Mouse (Mus musculus) ovary, adult 18-20 months (tissue): ENCODE data around the gene 1700092M07Rik.

ENCODE experiments used
- DNase-seq: peaks from one replicate; pipeline ENCODE4 v3.0.0; 2022; ENCODE audit warnings: low spot score, mixed read lengths

Gene 1700092M07Rik

DNA sequence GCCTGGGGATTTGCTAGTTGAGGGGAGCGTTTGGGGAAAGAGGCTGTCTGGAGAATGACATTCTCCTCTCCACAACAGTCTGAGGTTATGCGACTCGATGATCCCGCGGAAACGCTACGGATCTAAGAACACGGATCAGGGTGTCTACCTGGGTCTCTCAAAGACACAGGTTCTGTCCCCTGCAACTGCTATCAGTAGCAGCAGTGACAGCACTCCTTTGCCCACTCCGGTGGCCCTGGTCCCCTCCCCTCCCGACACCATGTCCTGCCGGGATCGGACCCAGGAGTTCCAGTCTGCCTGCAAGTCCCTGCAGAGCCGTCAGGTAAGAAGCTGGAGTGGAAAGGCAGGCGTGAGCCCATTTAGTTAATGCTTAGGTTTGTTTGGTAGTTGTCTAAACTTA is 1.7 kb downstream of the 1700092M07Rik start:
- DNase-seq: no peak

DNA sequence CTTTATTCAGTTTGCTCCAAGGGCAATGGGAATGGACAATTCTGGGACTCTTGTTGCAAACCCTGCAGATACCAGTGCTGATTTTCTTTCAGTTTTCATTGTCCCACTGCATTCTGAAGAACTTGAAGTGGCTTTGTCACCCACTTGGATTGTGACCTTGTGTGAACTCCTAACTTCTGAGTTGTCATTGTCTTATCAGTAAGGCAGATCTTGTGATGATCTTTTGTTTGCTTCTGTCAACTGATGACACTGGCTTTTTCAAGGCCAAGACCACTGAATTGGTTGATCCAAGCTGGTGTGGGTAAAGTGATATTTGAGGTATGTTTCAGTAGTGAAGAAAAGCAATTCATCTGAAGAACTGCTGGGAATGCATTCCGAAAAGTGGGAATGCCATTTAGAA is 4.9 kb downstream of the 1700092M07Rik start:
- DNase-seq: no peak

DNA sequence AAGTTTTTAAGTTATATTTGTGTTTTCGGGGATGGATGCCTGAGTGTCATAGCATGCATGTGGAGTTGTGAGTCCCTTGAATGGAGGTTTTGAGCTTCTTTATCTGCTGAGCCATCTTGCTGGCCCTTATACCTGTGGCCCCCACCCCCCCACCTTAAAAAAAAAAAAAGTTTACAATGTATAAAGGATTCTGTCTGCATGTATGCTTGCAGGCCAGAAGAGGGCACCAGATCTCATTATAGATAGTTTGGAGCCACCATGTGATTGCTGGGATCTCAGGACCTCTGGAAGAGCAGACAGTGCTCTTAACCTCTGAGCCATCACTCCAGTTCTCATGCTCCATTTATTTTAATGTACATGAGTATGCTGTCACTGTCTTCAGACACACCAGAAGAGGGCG is 6.8 kb downstream of the 1700092M07Rik start:
- DNase-seq: no peak

DNA sequence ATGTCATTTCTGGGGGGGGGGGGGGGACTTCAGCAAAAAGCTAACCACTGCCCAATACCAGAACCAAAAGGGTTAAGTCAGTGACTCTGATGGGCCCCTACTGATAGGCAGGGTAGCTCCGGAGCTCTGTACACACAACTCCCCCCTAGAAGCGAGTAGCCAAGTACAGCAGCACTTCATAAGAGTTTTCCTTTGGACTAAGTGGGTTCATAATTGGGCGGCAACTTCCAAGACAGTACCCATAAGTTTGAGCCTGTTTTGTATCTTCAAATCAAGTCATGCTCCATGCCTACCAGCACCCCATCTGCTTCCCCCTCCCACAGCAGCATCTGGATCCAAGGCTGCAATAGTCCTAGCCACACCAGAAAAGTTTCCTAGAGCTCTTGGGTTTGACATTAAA is 15.1 kb downstream of the 1700092M07Rik start:
- DNase-seq: no peak

DNA sequence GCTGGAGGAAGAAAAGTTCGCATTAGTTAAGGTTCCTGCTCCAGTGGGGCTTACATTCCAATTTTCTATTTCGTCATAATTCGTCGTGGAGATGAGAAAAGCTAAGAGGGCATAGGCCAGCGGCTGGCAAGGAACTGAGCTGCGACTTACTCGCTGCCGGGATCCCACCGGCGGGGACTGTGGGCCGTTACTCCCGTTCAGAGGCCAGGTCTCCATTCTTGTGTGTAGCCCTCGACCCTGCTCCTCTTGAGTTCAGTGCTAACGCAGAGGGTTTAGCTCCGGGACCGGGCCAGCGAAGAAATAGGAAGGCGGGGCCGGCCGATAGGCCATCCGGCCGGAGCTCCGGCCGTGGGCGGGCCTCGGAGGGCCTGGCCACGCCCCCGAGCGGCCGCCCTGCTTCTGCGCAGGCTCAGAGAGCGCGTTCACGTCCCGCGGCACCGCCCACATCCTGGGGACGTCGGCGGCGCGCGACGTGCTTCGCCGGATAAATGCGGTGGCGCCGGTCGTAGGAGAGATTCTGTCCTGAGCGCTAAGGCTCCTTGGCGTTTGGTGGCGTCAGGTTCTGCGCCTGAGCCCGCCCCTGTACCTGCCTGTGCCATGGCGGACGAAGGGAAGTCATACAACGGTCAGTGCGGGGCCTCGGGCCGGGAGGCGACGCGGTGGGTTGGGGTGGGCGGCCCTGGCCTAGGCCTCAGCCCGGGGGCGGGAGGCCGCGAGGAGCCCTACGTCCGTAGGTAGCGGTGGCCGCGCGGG is 16.3 kb downstream of the 1700092M07Rik start, which contains the start of gene Nxf1:
TSS of gene Nxf1 (plus strand) at position 439 of the 753 bp plus-strand sequence.
- DNase-seq: peak; percentile 87

DNA sequence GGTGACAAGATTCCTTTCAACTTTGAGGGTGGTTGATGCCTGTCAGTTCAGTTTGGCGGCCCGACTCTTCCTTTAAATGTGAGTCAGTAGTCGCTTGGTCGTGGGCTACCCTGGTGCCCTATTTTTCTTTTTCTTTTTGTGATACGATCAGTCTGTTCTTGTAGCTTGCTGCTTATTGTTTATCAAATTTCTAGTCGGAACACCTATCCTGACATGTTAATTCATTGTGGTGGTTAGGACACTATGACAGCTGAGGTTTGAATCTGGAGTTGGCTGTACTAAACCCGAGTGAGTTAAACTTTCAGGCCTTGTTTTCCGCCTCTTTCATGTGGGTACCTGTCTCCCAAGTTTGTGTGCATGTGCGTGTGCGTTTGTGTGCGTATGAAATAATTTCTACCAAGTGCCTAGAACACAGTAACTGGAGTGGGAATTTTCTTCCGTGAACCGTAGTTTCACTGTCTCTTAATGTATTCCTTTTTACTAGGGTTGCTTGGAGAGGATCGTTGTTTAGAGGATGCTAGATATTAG is 17.0 kb downstream of the 1700092M07Rik start:
- no peak for DNase-seq

DNA sequence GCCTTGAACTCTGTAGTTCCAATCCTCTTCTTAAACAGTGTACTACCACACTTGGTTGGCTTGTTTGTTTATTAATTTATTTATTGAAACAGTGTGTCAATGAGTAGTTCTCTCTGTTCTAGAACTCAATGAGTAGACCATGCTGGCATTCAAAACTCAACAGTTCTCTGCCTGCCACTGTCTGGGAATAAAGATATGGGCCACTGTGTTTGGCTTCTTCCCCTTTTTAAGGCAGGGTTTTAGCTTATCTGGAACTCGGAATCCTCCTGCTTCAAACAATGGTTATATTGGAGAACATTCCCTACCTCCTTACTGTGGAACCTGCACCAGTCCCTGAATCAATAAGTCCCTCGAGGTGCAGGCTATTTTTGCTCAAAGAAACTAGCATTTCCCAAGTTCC is 18.4 kb downstream of the 1700092M07Rik start:
- no peak for DNase-seq

DNA sequence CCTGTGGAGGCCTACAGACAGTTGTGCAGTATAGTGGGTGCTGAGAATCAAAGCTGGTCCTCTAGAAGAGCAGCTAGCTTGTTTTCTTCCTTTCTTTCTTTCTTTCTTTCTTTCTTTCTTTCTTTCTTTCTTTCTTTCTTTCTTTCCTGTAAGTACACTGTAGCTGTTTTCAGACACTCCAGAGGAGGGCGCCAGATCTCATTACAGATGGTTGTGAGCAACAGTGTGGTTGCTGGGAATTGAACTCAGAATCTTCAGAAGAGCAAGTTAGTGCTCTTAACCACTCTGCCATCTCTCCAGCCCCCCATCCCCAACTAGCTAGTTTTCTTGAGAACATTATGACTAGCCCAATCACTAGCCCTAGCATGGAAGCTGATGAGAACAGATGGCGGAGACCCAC is 20.2 kb downstream of the 1700092M07Rik start:
- DNase-seq: no peak

DNA sequence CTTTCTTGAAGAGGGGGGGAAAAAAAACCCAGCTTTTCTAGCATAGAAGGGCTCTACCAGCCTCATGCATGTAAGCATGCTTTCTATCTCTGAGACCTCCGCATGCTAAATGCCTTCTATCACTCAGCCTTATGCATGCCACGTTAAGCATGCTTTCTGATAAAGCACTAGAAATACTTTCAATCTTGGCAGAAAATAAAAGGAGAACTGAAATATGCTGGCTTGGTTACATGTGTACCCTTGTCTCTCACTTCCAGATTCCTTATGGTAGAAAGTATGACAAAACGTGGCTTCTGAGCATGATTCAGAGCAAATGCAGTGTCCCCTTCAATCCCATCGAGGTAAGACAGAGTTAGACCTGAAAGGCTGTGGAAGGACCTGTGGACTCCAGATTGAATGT is 22.8 kb downstream of the 1700092M07Rik start:
- DNase-seq: no peak

DNA sequence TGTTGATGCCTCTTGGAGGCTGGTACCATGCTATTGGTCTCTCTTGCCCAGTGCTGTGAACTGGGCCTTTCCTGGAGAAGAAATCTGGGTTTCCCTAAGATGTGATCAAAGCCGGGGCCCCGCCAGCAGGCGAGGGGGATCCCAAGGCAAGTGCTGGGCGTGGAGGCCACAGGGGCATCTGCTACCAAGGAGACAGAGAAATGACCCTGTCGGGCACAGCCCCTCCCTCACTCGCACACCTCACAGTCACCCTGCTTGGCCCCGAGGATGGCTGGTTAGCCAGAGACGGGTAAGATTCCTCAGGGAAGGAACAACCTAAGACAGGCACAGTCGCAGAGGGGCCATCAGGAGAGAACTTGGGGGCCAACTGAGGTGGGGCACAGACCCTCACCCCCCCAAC is 25.0 kb downstream of the 1700092M07Rik start:
- DNase-seq: no peak

DNA sequence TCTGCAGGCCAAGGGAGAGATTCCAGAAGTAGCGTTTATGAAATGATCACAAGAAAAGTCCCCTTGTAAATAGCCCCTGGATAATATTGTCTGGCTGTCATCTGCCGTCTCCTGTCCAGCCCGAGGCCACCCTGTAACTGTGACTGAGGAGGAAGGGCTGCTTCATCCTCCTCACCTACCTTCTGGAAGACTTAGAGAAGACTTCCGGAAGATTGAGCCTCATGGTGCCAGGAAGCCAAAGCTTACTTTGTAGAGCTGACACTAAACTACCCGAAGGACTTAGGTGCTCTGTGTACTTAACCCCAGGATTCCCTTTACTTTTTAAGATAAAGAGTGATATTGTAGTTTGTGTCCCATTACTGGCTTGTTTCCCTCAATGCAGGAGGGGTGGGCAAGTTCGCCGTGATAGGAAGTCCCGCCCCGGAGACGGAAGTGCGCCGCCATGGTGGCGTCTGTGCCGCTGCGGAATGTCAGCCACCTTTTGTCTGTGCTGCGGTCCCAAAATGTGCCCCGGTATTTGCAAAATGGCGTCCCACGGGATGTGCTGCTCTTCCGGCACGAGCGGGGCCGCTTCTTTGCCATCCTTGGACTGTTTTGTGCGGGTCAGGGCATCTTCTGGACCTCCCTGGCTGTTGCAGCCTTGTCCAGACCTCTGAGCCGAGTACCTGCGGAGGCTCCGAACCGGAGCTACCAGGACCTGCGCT is 30.2 kb downstream of the 1700092M07Rik start, which contains the start of gene Tmem223:
TSS of gene Tmem223 (plus strand) at position 430 of the 704 bp plus-strand sequence.
- DNase-seq: peak; percentile 49

DNA sequence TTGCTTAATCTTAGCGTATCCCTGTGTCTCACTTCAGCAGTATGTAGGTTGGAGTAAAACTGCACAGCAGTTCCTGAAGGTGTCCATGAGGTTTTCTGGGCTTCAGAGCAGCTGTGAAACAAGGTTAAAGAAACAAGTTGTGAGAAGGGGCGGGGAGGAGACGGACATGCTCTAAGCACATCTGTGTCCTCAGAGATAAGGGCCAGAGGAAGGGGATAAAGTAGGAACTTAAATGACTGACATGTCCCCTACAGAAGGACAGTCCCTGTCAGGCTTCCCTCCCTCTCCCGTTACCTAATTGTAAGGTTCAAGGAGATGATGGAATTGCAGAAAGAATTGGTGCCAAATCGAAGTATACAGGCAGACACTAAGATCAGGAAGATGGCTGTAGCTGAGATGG is 32.5 kb downstream of the 1700092M07Rik start:
- DNase-seq: no peak

DNA sequence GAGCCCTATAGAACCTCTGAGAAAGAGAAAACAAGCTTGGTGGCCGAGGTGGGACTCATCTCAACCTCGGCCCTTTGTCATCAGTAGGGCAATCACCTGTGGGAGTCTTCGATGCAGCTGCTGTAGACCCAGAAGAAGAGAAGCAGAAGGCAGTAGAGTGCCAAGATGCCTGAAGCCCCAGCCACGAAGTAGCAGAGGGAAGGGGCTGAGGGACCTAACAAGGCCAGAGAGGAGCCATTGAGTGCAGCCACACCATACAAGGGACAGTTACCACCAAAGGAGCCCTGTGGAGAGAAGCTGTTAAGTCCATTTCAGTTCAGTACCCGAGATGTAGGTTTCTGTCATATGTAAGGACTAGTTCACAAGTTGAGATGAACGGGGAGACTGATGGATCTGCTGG is 32.9 kb downstream of the 1700092M07Rik start:
- DNase-seq: no peak

DNA sequence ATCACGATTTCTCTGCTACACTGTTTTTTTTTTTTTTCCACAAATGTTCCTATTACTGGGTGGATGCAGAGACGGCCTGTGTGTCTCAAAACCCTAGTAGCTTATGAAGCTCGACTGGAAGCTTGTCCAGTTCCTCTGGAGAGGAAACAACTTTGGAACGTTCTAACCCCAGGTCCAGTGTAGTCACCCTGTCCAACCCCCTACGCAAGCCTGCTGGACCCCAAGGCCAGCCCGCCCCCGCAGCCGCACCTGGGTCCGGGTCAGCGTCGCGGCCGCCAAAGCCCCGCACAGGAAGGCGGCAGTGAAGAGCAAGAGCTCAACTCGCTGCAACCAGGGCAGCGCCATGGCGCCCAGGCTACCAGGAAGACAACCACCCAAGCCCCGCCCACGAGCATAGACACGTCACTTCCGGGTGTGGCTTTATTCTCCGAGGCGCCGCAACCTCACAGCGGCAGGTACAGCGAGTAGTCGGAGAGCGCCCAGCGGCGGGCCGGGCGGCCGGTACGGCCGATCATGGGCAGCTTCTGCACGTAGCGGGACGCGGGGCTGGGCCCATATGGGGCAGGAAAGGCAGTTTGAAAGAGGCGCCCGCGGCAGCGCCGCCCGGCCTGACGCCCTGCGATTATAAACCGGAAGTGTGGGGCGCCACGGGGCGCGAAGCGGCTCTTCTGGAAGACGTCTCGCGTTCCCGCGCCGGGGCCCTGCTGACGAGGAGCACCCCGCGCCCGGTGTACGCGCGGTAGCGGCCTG is 33.7 kb downstream of the 1700092M07Rik start, which contains the start of gene Tmem179b:
TSS of gene Tmem179b (minus strand) at position 382 of the 750 bp plus-strand sequence.
- peak; percentile 88 for DNase-seq

DNA sequence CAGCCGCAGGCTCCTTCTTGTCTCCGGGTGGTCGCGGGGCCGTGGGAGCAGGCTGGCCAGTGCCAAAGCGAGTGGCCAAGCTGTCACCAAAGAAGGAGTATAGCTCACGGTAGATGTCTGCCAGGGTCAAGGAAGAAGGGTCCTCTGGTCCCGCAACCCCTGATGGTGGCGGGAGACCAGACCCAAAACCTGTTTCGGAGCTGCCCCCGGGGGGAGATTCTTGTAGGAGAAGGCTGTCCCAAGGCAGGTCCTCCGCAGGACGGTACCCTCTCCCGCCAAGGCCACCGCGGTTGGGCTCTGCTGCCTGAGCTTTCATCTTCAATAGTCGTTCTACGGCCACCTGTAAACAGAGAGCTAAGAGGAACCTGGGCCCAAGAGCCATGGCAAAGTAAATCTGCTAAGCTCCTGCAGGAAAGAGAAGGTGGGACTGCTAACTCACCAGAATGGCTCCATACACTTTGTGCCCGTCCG is 34.5 kb downstream of the 1700092M07Rik start:
- DNase-seq: peak; percentile 19

DNA sequence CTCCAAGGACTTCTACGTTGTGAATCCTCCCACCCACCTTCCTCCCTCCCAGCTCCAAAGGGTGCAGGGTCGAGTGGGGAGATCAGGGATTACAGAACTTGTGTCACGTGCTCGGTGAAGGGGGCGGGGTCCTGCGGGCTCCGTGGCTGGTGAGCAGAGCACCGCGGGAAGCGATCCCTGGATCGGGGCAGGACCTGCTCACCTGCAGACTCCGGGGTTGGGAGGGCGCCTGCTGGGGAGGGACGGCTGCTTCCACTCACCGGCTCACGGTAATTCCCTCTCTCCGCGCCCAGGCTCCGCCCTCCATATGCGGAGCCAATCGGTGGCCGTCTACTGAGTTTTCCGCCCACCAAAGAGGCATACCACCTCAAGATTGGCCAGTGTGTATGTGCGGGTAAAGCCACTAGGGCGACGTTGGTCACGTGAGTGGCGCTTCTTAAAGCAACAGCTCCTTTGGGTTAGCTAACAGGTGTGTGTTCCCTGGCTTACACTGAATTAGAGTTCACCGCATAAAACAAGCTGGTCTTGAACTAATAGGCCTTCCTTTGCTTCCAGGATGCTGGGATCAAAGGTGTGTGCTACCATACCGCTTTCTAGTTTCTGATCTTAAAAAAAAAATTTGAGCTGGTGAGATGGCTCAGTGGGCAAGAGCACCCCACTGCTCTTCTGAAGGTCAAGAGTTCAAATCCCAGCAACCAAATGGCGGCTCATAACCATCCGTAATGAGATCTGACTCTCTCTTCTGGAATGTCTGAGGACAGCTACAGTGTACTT is 45.7 kb downstream of the 1700092M07Rik start, which contains the start of gene Taf6l:
TSS of gene Taf6l (minus strand) at position 410 of the 774 bp plus-strand sequence.
- DNase-seq: peak; percentile 89

DNA sequence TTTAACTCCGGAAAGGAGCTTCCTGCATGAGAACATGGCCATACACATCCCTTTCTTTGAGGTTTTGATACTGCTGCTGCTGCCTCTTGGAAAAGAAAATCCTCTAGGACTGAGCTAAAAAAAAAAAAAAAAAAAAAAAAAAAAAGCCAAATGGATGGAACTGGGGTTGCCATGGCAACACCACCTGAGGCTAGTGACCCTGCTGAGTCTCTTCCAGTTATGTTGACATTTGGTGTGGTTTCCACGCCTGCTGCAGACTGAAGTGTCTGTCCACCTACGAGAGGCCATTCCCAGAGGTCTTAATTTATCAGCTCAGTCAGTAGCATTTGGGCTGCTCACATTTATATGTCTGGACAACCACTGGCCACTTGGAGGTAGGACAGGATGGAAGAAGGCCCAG is 48.0 kb downstream of the 1700092M07Rik start:
- no peak for DNase-seq

DNA sequence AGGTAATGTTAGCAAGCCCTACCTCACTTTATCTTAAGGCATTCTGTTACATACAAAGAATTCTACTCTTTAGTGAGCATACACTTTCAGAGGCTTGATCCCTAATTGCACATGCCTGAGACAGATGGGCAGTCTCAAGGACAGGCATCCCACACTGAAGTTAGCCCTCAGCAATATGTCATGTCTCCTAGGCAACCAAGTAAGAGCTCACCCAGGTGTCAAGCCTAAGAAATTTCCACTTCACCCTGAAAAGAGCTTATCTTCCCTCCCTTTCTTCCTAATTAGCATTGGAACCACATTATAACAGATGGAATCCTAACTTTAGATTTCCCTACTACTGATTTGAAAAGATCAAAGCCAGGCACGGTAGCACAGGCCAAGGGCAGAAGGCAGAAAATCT is 48.7 kb downstream of the 1700092M07Rik start:
- DNase-seq: no peak

DNA sequence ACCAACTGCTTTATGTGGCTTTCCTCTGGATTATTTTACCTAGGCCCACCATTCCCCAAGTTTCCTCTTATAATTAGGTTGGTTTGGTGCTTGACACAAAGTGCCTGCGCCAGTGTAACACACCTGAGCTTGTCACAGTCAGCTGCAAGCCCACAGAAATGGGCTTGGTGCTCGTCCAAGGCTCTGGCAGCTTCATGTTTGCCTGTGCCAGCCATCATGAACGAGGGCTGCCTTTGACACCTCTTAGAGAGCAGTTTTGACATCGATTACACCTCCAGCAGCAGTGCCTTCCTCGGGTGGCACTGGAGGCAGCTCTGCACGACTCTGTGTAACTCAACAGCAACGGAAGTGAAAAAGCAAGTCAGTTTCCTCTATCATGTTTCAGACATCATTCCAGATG is 49.7 kb downstream of the 1700092M07Rik start:
- no peak for DNase-seq
